Mouse (Mus musculus): Measurements from ENCODE around the gene D6Ertd527e. TPM values are rescaled to one million over a fixed set of nuclear protein-coding genes. Genes with fewer than 3 reads are reported as not detected.

Gene D6Ertd527e
- 0.19 and 0.29 TPM in 2 replicates for polyA plus RNA-seq (2015; fragmentation: Nextera tagmentation; extraction: Ambion mirVana)

GRCm38 (mm10) chr6:87104123-87104796 is at the start of gene D6Ertd527e:
D6Ertd527e (plus strand) TSS chr6:87104746.
- no peaks in the 10 kb centered on the region for H3K36me3 ChIP-seq (ENCODE audit: control insufficient read depth, insufficient read depth, low read length)
- H3K4me3 ChIP-seq (ENCODE audit: low read depth, low read length), result no peak within 1 kb of the TSS
- no peaks in the 10 kb centered on the region for H3K9me3 ChIP-seq (ENCODE audit: control insufficient read depth, low read length)
- WGBS, result 81% methylated on average over 11 of the region's 11 CpGs
- H3K27ac ChIP-seq (replicated peaks), result no peak within 1 kb of the TSS
- ATAC-seq (ENCODE audit: low FRiP score, low TSS enrichment) (no peak), DNase-seq (ENCODE audit: low spot score) (no peak)
- no peaks in the 10 kb centered on the region for H3K27me3 ChIP-seq (ENCODE audit: control insufficient read depth, insufficient read depth, low read length)
- no peak within 1 kb of the TSS for H3K4me2 ChIP-seq (replicated peaks; ENCODE audit: low read depth)
- H3K4me1 ChIP-seq (replicated peaks; ENCODE audit: control insufficient read depth, insufficient read depth), result peaks cover 2% of the 10 kb centered on the region; the same call in 1 of the 2 replicates
- H3K9ac ChIP-seq (ENCODE audit: low read length), result no peak within 1 kb of the TSS
- no peak for TF ChIP-seq CTCF (IDR thresholded peaks at IDR 0.05; ENCODE audit: low read depth)
- TF ChIP-seq EP300 (optimal IDR thresholded peaks at IDR 0.05), result no peak

GRCm38 (mm10) chr6:87059754-87060153 is 44.8 kb upstream of the D6Ertd527e start:
- Histone ChIP-seq H3K27me3 (ENCODE audit: control insufficient read depth, insufficient read depth, low read length) (no peaks in the 10 kb centered on the region), H3K4me3 (ENCODE audit: low read depth, low read length) (no peak overlapping the region), H3K9ac (ENCODE audit: low read length) (no peak overlapping the region), H3K27ac (replicated peaks) (no peak overlapping the region), H3K36me3 (ENCODE audit: control insufficient read depth, insufficient read depth, low read length) (peaks cover 32% of the 10 kb centered on the region), H3K4me2 (replicated peaks; ENCODE audit: low read depth) (no peak overlapping the region), H3K4me1 (replicated peaks; ENCODE audit: control insufficient read depth, insufficient read depth) (no peaks in the 10 kb centered on the region), H3K9me3 (ENCODE audit: control insufficient read depth, low read length) (no peaks in the 10 kb centered on the region)
- 87% methylated on average over 1 of the region's 1 CpGs for WGBS
- TF ChIP-seq CTCF (IDR thresholded peaks at IDR 0.05; ENCODE audit: low read depth) (peak; percentile 50), EP300 (optimal IDR thresholded peaks at IDR 0.05) (no peak)
- ATAC-seq (ENCODE audit: low FRiP score, low TSS enrichment) (no peak), DNase-seq (ENCODE audit: low spot score) (no peak)

GRCm38 (mm10) chr6:87063586-87063985 is 41.0 kb upstream of the D6Ertd527e start:
- WGBS, result 92% methylated on average over 4 of the region's 4 CpGs

GRCm38 (mm10) chr6:87068209-87068608 is 36.3 kb upstream of the D6Ertd527e start:
- no peaks in the 10 kb centered on the region for H3K27me3 ChIP-seq (ENCODE audit: control insufficient read depth, insufficient read depth, low read length)
- ATAC-seq (ENCODE audit: low FRiP score, low TSS enrichment) (no peak), DNase-seq (ENCODE audit: low spot score) (no peak)
- no peak overlapping the region for H3K4me2 ChIP-seq (replicated peaks; ENCODE audit: low read depth)
- H3K4me3 ChIP-seq (ENCODE audit: low read depth, low read length), result no peak overlapping the region
- H3K36me3 ChIP-seq (ENCODE audit: control insufficient read depth, insufficient read depth, low read length), result peaks cover 29% of the 10 kb centered on the region
- TF ChIP-seq CTCF (IDR thresholded peaks at IDR 0.05; ENCODE audit: low read depth) (no peak), EP300 (optimal IDR thresholded peaks at IDR 0.05) (no peak)
- no peak overlapping the region for H3K9ac ChIP-seq (ENCODE audit: low read length)
- H3K27ac ChIP-seq (replicated peaks), result no peak overlapping the region
- WGBS, result 79% methylated on average over 2 of the region's 2 CpGs
- H3K9me3 ChIP-seq (ENCODE audit: control insufficient read depth, low read length), result no peaks in the 10 kb centered on the region
- H3K4me1 ChIP-seq (replicated peaks; ENCODE audit: control insufficient read depth, insufficient read depth), result no peaks in the 10 kb centered on the region

More at GRCm38 (mm10) chr6:87063586-87063985, 41.0 kb upstream of the D6Ertd527e start:
- H3K9me3 ChIP-seq (ENCODE audit: control insufficient read depth, low read length), result no peaks in the 10 kb centered on the region
- H3K27ac ChIP-seq (replicated peaks), result no peak overlapping the region
- H3K4me3 ChIP-seq (ENCODE audit: low read depth, low read length), result no peak overlapping the region
- ATAC-seq (ENCODE audit: low FRiP score, low TSS enrichment) (no peak), DNase-seq (ENCODE audit: low spot score) (no peak)
- no peaks in the 10 kb centered on the region for H3K4me1 ChIP-seq (replicated peaks; ENCODE audit: control insufficient read depth, insufficient read depth)
- TF ChIP-seq CTCF (IDR thresholded peaks at IDR 0.05; ENCODE audit: low read depth) (no peak), EP300 (optimal IDR thresholded peaks at IDR 0.05) (no peak)
- no peak overlapping the region for H3K4me2 ChIP-seq (replicated peaks; ENCODE audit: low read depth)
- peaks cover 38% of the 10 kb centered on the region for H3K36me3 ChIP-seq (ENCODE audit: control insufficient read depth, insufficient read depth, low read length)
- no peaks in the 10 kb centered on the region for H3K27me3 ChIP-seq (ENCODE audit: control insufficient read depth, insufficient read depth, low read length)
- H3K9ac ChIP-seq (ENCODE audit: low read length), result no peak overlapping the region

GRCm38 (mm10) chr6:87069195-87069900 is 35.2 kb upstream of the D6Ertd527e start:
- peak; percentile 78 for ATAC-seq (ENCODE audit: low FRiP score, low TSS enrichment)
- H3K27me3 ChIP-seq (ENCODE audit: control insufficient read depth, insufficient read depth, low read length), result no peaks in the 10 kb centered on the region
- peak overlapping the region; percentile 53 for H3K27ac ChIP-seq (replicated peaks)
- peak; percentile 28 for DNase-seq (ENCODE audit: low spot score)
- H3K9ac ChIP-seq (ENCODE audit: low read length), result no peak overlapping the region
- H3K4me2 ChIP-seq (replicated peaks; ENCODE audit: low read depth), result no peak overlapping the region
- no peaks in the 10 kb centered on the region for H3K4me1 ChIP-seq (replicated peaks; ENCODE audit: control insufficient read depth, insufficient read depth)
- WGBS, result 18% methylated on average over 7 of the region's 7 CpGs
- H3K36me3 ChIP-seq (ENCODE audit: control insufficient read depth, insufficient read depth, low read length), result peaks cover 28% of the 10 kb centered on the region
- no peak for TF ChIP-seq EP300 (optimal IDR thresholded peaks at IDR 0.05)
- no peak for TF ChIP-seq CTCF (IDR thresholded peaks at IDR 0.05; ENCODE audit: low read depth)
- no peaks in the 10 kb centered on the region for H3K9me3 ChIP-seq (ENCODE audit: control insufficient read depth, low read length)
- H3K4me3 ChIP-seq (ENCODE audit: low read depth, low read length), result no peak overlapping the region

- Histone ChIP-seq H3K4me1 (replicated peaks; ENCODE audit: control insufficient read depth, insufficient read depth) (no peaks in the 10 kb centered on the region), H3K4me3 (ENCODE audit: low read depth, low read length) (no peak overlapping the region), H3K27ac (replicated peaks) (no peak overlapping the region), H3K27me3 (ENCODE audit: control insufficient read depth, insufficient read depth, low read length) (no peaks in the 10 kb centered on the region), H3K36me3 (ENCODE audit: control insufficient read depth, insufficient read depth, low read length) (peaks cover 24% of the 10 kb centered on the region), H3K9ac (ENCODE audit: low read length) (no peak overlapping the region), H3K4me2 (replicated peaks; ENCODE audit: low read depth) (no peak overlapping the region), H3K9me3 (ENCODE audit: control insufficient read depth, low read length) (no peaks in the 10 kb centered on the region)
- no peak for ATAC-seq (ENCODE audit: low FRiP score, low TSS enrichment)
- TF ChIP-seq CTCF (IDR thresholded peaks at IDR 0.05; ENCODE audit: low read depth), result no peak
- TF ChIP-seq EP300 (optimal IDR thresholded peaks at IDR 0.05), result no peak
- 88% methylated on average over 4 of the region's 4 CpGs for whole genome bisulfite sequencing
- DNase-seq (ENCODE audit: low spot score), result no peak
Measured at GRCm38 (mm10) chr6:87070641-87071040, 33.9 kb upstream of the D6Ertd527e start.
